Mouse (Mus musculus): ENCODE measurements around the gene Gjd2.
A peak's percentile ranks its signal among the peaks of the same experiment; 100 is the strongest.

Gene Gjd2

DNA sequence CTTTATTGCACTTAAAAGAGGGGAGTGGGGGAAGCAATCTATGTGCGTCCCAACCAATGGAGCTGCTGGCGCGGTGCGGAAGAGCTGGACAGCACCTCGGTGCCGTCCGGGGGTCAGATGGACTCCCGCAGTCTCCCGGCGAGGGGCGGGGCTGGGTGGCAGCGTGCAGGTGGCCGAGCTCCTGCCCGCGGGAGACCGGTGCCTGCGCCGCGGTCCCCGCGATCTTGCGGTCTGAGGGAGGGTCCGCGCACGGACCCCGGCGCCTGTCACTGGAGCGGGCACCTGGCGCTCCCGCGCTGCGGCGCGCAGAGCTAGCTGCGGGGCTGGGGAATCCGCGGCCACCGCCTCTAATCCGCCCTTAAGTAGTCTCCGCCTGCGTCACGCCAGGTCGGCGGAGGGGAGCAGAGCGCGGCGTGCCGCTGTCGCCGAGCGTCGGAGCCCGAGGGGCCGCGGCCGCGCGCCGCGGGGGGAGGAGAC is at the start of gene Gjd2:
Gene Gjd2, minus strand, starts transcription at position 325 of the 477 bp plus-strand sequence.
- no peak for DNase-seq

DNA sequence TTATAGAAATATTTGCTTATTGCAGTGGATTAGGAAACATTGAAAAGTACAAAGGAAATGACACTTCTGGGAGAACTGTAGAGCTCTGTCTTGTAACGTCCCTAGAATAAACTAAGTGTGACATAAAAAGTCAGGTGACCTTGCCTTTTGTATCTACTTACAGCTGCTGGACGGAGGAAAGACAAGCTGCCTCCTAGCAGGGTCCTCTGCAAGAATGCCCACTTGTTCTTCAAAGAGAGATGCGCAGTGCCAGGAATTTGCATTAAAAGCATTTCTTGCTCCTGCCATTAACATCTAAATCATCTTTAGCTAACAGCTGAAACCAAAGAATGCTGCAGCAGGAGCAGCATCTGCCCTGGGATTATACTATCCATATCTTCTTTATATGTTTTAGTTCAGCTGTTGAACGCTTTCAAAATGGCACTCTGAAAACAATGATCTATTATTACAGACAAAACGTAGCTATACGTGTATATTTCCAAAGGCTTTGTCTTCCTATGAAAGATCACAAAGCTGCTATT is 46.7 kb upstream of the Gjd2 start:
- DNase-seq = no peak

DNA sequence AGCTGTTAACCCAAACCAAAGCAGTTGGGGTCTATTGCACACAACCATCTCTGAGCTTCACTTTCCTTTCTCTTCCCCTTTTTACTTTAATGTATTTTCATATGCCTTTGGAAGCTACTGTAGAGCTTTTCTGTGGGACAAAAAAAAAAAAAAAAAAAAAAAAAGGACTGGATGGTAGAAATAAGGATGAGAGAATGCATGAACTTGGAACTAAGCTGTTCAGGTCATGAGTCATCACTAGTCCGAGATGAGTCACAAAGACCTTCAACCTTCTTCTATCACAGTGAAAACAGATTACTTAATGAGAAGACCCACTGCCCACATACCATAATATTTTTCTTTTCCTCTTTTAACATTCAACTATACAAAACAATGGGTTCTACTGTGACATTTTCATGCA is 46.2 kb upstream of the Gjd2 start:
- no peak for DNase-seq

DNA sequence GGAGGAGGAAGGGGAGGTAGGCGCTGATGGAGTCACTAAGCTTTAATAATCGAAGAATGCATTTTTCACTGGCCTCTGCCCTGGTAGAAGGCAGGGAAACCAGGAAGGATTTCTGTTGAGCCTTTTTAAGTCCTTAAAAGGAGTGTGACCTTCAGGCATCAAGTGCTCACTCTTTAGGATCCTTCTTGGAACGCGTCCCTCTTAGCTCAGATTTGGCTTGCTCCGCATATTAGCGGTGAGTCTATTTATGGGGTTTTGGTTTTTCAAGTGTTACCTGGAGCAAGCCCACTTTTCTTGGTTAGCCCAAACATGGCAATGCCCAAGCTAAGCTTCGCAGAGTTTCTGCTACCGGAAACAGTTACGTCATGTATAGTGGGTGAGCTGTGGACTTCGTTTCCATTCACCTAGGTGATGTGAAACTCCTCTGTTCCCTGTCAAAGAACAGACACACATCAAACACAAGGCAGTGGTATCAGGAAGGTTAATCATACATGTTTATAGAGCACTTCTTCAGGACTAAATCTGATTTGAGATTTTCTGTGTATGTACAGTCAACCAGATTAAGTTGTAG is 44.9 kb upstream of the Gjd2 start:
- no peak for DNase-seq

DNA sequence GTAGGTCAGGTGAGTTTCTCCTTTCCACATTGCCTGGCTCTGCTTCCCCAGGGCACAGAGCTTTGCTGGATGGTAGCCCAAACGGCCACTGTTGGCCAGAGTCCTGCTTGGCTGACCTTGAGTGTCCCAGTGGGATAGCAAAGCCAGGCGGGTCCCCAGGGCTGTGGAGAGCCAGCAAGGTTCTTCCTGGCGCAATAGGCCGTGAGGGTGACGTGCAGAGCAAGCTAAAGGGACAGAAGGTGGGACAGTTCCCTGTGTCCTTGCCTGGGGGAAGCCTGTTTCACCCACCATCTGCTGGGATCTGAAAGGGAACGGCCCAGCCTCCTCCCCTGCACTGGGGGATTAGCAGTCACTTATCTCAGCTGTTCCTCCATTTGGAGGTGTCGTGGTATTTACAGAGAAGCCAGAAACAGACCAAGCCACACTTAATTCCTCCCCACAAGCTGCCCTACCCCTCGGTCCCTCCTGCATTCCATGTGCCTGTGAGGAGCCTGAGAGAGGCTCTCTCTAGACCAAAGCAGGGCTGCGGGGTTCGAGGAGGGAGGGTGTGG is 44.0 kb upstream of the Gjd2 start:
- peak; percentile 81 for DNase-seq

DNA sequence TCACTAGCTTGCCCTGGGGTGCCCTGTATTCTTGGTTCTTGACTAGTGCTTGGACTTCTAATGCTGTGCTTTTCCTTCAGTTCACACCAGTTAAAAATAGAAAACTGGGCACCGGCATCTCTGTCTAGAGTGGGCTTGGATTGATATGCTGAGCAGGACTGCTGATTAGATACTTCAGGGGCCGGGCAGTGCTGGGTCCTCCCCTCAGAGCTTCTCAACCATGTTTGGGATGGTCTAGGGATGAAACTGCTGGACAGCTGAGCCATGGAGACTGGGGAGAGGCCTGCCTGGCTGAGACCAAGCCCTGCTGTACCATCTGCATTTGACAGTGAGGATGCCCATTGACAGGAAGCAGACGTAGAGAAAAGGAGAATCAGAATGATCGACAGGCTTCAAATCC is 40.7 kb upstream of the Gjd2 start:
- no peak for DNase-seq

DNA sequence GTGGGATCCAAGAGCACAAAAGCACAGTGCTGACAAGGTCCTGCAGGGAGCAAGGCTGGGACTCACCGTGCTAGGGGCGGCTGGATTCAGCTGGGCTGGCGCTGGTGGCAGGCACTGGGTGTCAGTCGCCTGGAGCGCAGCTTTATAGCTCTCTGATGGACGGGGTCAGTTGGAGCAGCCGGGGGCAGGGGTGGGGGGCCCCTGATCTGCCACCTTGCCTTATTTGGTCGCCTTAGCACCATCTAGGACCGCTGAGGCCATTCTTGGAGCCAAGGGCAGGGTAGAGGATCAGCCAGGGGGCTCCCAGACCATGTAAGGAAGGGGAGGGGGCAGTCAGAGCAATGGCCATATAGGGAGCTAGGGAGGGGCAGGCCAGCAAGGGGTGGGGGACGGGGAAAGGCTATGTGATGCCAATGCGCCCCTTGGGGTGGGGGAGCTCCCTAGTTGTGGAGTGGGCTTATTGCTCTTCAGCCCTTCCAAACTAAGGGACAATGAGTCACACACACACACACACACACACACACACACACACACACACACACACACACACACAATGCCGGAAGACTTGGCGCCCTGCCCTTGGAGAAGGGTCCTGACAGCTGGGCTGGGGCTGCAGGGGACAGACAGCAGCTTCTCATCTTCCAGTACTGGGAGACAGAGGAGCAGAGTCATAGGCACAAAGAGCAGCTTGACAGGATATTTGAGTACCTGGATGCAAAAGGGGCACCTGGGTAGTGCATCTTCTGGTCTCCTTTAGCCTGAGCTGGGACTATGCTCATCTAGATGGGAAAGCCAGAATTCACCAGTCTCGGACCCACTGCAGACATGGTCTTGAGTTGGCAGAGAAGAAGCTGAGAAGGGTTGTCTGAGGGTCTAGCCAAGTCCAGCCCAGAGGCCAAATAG is 39.5 kb upstream of the Gjd2 start, which contains the start of gene Actc1:
Gene Actc1, minus strand, starts transcription at position 853 of the 903 bp plus-strand sequence.
- DNase-seq = no peak

DNA sequence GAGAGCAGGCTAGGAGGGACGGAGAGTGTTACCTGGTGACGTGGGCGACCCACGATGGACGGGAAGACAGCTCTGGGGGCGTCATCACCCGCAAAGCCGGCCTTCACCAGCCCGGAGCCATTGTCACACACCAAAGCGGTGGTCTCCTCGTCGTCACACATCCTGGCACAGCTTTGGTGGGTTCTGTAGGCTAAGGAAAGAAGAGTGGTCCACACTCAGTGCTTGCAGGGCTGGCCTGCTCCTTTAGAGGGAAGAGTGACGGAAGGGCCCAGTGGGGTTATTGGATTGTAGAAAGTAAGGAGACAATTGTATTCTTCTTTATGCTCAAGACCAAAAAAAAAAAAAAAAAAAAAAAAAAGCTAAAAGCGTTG is 38.4 kb upstream of the Gjd2 start:
- DNase-seq = no peak

DNA sequence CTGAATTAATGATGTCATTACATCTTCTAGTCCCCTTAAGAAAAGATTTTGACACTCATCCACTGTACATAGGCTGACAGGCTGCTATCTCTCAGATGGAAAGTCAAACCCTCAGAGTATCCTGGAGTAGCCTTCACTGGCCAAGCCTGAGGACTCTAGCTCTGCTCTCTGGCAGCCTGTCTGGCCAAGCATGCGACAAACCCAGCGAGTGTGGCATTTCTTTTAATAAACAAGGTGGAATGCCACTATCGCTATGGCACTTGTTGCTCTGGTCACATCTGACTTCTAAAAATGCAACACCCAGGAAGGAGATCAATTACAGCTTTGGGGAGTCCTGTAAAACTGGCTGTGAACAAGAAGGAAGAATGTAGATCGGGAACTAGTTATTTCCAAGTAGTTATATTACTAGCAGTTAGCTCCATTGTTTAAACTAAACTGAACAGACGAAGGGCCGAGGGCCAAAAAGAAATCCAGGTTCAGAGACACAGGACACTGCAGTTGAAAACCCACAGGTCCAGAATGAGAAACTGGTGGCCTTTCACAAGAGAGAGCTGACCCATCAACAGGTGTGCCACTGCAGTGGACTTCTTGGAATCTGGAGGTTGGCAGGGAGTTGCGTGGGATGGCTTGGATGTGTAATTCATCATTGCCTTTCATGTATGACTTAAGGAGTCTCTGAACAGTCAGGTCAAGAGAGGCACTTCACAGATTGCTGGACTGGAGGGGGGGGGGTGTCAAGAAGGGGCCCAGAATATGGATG is 37.9 kb upstream of the Gjd2 start:
- no peak for DNase-seq

DNA sequence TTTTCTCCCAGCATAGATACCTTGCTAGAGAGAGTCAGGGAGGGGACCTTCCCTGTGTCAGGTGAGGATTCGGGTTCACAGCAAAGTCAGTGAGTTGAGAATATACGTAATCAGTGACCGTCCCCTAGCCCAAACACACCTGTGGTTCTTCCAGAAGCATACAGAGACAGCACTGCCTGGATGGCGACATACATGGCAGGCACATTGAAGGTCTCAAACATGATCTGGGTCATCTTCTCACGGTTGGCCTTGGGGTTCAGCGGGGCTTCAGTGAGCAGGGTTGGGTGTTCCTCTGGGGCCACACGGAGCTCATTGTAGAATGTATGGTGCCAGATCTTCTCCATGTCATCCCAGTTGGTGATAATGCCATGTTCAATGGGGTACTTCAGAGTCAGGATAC is 36.7 kb upstream of the Gjd2 start:
- DNase-seq = no peak

DNA sequence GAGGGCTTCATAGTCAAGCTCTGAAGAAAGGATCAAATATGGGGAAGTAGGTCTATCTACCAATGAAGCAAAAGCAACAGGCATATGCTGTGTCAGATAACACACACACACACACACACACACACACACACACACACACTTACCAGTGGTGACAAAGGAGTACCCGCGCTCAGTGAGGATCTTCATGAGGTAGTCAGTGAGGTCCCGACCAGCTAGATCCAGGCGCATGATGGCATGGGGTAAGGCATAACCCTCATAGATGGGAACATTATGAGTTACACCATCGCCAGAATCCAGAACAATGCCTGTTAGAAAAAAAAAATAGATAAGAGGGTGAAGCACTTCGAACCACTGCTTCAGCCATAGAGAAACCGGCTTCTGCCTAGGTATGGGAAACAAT is 36.0 kb upstream of the Gjd2 start:
- DNase-seq = no peak

DNA sequence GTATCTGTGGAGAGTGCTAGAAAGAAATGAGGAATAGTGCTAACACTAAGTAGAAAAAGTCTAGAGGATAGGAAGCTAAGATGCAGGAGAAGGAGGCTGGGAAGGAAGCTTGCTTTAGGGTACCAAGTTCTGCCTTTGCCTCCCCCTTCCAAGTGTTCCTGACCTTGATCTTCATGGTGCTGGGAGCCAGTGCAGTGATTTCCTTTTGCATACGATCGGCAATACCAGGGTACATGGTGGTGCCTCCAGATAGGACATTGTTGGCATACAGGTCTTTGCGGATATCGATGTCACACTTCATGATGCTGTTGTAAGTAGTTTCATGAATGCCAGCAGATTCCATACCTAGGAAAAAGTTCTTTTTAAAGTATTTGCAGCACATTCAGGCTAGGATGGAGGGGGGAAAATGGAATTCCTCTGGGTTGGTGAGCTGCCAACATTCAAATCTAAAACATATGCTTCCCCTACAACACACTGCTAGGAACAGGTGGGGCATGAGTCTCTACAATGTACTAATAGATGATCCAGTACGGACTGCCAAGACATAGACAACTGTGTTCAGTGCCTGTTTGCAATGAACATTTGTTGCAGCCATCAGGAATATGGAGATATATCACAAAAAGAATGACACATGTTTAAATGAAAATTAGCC is 34.7 kb upstream of the Gjd2 start:
- DNase-seq = no peak

DNA sequence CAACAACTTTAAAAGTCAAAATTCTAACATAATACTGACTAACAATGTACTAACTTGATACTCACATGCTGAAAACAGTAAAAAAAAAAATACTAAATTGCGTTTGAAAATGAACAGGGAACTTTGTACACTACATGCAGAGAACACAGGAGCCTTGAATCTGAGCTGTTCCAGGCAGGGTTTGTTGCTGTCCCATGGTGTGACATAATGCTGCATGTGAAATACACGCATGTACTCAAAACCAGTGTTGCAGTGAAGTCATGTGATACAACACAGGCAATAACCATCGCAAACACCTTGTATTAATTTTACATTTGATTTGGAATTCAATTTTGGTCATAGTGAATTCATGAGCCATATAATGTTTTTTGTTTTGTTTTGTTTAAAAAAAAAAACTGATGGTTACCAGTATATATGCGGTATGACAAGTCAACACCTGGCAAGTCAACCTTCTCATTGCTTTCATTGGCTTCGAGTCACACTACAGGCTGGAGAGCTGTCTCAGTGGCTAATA is 32.8 kb upstream of the Gjd2 start:
- no peak for DNase-seq

DNA sequence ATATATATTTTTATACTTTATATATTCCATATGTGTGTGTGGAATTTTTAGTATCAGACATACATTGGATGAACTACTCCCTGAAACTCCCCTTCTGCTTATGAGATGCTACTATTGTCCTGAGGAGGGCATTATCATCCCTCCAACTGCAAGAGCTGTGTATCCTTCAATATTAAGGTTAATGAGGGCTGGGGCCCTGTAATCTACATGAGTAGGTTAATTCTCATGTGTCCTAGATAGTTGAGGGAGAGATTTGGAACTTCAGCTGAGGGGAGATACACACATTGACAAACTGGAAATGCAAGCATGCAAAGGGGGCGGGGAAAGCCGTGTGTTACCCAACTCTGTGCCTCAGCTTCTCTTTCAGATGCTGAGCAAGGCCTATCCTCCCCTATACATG is 24.5 kb upstream of the Gjd2 start:
- DNase-seq = no peak

DNA sequence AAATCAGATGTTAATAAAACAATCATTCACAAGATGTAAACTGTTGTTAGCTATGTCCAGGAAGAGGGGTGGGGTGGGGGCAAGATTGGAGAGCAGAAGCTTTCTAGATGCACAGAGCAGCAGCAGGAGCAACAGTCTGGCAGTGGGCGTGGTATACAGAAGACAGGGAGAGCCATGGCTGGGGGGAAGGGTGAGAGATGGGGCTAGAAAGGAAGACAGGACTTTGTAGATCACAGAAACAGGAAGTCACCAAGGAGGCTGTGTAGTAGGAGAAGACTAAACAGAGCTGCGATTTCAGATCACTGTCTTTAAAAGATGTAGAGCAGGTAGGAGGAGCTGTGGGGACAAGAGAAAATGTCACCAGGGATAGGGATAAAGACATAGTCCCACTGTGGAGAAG is 18.8 kb upstream of the Gjd2 start:
- DNase-seq = no peak

DNA sequence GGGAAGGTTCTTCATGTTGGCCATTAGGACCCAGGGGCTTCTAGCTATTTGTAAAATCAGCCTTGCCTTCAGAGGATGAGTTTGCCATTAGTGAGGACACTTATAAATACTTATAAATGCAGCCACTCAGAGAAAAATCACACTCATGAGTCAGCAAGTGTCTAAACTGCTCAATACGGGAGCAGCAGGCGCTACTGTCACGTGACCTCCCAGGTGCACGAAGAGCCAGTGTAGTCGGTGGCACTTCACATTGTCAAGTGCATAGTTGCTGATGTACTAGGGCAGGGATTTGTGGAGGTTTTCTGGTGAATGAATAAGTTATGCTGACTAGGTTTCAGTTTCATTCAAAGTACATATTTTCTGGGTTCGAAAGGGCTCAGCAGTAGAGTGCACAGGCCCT is 10.0 kb upstream of the Gjd2 start:
- no peak for DNase-seq

DNA sequence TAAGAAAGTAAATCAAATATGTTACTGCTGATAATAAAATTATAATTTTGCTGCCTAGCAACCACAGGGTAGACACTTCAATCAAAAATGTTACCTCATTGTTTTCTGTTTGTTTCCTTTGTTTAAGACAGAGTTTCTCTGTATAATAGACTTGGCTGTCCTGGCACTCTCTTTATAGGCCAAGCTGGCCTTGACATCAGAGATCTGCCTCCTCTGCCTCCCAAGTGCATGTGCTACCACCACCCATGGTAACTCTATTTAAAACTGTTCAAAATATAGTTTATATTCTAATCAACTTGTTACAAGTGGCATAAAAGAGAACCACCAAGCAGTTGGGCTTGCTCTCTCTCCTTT is 6.8 kb upstream of the Gjd2 start:
- DNase-seq = no peak

DNA sequence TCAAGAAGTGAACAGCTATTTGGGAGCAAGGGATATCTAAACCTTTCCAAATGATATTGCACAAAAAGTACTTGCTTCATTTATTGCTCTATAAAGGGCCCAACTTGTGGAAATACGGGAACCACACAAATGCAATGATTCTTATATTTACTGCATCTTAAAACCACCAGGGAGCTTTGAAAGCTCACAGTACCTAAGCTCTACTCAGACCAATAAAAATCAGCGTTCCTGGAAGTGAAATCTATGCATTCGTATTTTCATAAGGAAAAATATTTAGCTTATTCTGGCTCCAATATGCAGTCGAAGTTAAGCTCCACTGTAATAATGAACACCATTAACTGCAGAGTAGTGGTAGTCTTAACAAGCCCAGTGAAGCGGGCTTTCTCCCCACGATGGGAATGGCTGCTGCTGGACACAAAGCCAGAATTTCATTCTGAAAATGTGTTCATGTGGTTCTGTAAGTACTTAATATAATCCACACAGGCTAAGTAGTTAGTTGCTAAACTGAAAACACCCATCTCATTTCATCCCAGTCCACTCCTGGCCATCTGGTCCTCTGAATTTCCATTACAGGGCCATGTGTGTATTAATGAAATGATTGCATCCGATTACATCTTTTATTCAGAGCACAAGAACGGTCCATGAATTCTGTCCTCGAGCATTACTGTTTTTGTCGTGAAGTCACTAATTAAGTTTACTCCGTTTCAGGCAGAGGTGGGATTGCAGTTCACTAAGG is 6.2 kb upstream of the Gjd2 start:
- no peak for DNase-seq

DNA sequence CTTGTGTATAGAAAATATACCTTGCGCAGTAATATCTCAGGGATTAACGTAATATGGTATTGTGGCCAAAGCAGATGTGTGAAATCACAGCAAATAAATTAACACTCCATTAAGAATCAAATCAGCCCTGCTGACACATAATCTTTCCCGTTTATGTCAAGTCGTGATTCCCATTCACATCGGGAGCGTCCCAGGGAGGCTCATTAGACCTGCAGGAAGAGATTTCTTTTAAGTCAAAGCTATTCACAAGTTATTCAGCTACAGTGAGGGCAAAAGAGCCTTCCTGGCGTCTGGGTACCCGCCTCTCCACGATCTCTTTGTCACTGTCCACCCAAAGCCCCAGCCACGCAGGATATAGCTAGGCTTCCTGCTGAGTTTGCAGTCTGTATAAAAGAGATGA is 4.7 kb upstream of the Gjd2 start:
- no peak for DNase-seq

DNA sequence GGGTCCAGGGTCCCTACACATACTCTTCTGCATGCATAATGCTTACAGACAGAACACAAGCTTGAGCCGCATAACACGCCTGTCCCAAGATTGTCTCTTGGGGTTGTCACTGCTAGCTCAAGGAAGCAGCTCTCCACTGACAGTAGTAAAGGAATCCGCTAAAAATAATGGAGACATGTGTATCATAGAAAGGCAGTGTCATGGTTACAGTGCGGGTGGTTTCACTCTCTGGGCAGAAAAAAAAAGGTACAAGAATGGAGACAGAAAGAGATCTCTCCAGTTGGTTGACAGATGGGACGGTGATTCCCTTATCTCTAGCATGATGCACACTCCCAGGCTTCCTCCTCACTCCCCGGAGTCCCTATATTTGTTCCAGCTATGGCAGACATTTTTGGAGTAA is 1.4 kb upstream of the Gjd2 start:
- DNase-seq = no peak

DNA sequence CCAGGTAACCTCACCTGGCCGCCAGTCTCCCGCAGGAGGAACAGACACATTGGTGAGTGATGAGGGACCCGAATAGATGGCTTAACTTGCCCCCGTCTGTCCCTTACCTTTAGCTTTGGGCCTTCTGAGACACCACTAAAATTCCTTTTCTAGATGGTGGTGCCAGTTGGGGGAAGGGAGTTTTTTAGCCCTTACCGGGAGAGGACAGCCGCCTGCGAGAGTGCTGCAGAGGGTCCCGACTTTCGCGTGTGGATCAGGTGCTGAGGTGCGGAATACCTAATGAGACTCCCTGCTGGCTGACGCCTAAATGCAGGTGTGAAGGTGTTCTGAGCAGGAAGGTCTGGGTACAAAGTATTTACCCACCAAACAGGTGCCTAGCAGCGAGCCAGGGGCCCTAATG is 427 bp upstream of the Gjd2 start:
- no peak for DNase-seq

DNA sequence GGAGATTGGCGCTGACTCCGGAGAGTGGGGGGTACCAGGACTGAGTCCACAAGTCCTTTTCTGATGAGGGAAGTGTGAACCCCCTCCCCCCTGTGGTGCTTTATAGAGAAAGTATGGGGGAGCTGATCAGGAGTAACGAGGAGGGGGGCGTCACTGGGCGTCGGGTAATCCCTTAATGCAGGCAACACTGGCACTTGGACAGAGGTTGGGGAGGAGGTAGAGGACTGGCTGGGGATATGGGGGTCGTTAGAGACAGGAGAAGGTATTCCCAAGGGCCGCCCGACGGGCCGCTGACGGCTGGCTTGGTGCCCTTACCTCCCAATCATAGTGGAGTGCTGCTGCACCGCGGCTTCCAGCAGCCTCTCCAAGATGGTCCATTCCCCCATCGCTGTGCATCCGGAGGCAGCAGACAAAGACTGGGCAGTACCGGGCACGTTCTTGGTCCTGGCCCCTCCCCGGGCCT is 639 bp downstream of the Gjd2 start:
- DNase-seq = no peak

All from kidney, adult 11 months (tissue).